Mouse (Mus musculus): ENCODE data around the gene Lyrm2.

The Lyrm2 gene

DNA sequence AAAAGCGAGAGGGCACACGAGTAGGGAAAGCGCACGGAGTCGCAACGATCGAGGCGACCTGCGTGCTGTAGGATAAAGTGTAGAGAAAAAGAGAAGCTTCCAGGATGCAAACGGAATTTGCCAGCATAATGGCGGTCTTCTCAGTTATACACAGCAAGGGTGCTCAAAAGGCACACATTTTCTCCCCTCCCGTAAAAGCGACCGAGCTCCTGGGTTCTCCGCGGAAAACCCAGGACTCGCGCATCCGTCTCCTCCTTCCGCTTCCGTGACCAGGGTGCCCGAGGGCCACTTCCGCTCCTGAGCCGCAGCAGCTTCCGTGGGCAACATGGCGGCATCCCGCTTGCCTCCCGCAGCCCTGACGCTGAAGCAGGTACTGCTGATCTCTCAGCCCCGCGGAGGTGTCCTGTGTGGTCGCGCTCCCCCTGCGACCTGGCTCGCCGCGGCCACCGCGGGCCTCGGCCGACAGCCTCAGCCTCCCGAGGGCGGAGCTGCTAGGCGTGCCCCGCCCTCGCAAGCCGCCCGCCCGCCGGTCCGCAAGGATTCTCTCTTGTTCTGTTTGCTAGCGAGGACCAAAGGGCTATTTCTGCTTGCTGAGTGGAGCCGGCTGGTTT, at the start of gene Lyrm2:
TSS of gene Lyrm2 (plus strand) at position 288 of the 611 bp plus-strand sequence.
- DNase-seq (ENCODE audit: low spot score in 2 of 2) = peak; percentile 52 to 82

GRCm38 (mm10) chr4:32750711-32751110, 49.3 kb upstream of the Lyrm2 start:
- no peak for DNase-seq (ENCODE audit: low spot score in 2 of 2)

GRCm38 (mm10) chr4:32757430-32757829, 42.6 kb upstream of the Lyrm2 start:
- no peak for DNase-seq (ENCODE audit: low spot score in 2 of 2)

GRCm38 (mm10) chr4:32767471-32767870, 32.6 kb upstream of the Lyrm2 start:
- DNase-seq (ENCODE audit: low spot score in 2 of 2) = no peak

DNA sequence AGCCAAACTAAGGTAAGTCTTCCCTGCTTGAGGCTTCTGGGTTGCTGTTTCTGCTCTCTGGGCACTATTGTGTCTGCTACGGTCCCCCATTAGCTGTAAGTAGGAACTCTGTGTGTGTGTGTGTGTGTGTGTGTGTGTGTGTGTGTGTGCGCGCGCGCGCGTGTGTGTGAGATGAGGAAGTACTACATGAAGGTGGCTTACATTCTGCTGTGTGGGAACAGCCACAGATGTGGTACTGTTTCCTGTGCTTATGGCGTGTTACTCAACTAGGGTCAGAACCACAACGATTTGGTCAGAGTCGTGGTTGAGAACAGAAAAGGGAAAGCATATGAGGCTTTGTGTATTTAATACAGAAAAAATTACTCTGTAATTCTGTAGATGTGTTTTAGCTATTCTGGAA, 32.0 kb upstream of the Lyrm2 start:
- no peak for DNase-seq (ENCODE audit: low spot score in 2 of 2)

DNA sequence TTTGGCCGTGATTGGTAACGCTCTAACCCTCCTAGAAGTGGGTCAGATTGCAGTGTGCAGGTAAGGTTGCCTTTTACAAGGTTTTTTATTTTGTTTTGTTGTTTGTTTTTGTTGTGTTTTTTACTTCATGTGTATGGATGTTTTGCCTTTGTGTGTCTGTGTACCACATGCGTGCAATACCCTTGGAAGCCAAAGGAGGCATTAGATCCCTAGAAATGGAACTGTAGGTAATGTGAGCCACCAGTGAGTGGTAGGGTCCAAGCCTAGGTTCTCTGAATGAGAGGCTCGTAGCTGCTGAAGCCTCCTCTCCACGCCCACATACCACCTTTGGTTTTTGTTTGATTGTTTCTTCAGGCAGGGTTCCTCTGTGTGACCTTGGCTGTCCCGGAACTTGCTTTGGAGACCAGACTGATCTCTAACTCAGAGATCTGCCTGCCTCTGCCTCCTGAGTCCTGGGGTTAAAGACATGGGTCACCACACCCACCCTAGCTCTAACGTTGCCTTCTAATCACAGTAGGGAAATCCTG, 29.7 kb upstream of the Lyrm2 start:
- no peak for DNase-seq (ENCODE audit: low spot score in 2 of 2)

GRCm38 (mm10) chr4:32779996-32780395, 20.1 kb upstream of the Lyrm2 start:
- DNase-seq (ENCODE audit: low spot score in 2 of 2) = no peak

- DNase-seq (ENCODE audit: low spot score in 2 of 2) = no peak
Observed at GRCm38 (mm10) chr4:32787110-32787509, 12.9 kb upstream of the Lyrm2 start.

GRCm38 (mm10) chr4:32789020-32789419, 11.0 kb upstream of the Lyrm2 start:
- no peak for DNase-seq (ENCODE audit: low spot score in 2 of 2)

- DNase-seq (ENCODE audit: low spot score in 2 of 2) = no peak
Observed at GRCm38 (mm10) chr4:32798976-32799375, 1.1 kb upstream of the Lyrm2 start.

- no peak for DNase-seq (ENCODE audit: low spot score in 2 of 2)
Observed at GRCm38 (mm10) chr4:32800577-32801170, 621 bp downstream of the Lyrm2 start.

GRCm38 (mm10) chr4:32817478-32817877, 17.4 kb downstream of the Lyrm2 start:
- DNase-seq (ENCODE audit: low spot score in 2 of 2) = no peak

DNA sequence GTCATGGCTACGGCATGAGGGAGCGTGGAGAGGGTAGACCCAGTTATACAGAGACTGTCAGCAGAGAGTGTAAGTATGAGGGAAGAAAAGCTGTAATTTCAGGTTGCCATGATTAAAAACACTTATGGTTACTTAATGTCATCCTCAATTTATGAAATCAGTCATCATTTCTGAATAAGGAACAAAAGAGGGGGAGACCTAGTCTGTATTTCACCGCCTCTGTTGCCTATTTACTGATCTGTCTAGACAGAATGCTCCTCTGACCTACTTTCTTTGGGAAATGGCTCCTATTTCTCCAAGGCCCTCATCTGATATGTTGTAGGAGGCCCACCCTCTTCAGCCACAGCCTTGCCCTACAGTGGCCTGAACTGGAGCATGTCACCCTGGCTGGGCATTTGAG, 20.6 kb downstream of the Lyrm2 start:
- DNase-seq (ENCODE audit: low spot score in 2 of 2) = no peak

DNA sequence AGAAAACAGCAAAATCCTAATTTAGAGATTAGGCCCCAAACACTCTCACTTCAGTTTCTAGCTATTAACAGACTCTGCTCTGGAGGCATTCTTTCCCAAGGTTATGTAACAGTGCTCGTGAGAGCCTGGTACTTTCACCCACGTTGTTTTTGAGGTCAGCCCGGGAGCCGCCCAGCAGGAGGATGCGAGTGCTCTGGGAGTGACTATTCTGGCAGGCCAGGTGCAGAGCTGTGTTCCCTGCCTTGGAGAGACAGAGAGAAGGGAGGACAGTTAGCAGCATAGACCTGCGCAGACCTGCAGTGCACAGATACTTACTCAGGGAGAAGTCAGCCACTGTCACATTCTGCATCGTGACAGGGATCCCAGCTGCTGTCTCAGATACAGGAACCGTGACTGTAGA, 24.2 kb downstream of the Lyrm2 start:
- no peak for DNase-seq (ENCODE audit: low spot score in 2 of 2)

DNA sequence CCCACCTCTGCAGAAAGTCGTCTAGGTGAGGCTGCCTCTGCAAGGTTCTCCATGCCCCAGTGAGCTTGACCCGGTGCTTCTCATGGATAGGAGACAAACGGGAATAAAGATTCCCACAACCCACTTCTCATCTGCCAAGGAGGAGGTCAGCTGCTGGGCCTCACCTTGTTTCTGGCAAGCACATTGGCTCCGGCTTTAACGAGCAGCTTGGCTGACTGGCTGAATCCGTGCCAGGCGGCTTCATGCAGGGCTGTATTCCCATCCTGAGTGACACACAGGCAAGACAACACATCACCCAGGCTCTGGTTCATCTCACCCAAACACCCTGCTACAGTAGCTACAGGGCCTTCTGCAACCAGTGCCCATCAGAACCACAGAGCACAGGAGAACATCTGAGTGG, 26.9 kb downstream of the Lyrm2 start:
- peak in 1 of 2 experiments; percentile 82 for DNase-seq (ENCODE audit: low spot score in 2 of 2)

- no peak for DNase-seq (ENCODE audit: low spot score in 2 of 2)
Observed at GRCm38 (mm10) chr4:32828385-32829077, 28.5 kb downstream of the Lyrm2 start.

DNA sequence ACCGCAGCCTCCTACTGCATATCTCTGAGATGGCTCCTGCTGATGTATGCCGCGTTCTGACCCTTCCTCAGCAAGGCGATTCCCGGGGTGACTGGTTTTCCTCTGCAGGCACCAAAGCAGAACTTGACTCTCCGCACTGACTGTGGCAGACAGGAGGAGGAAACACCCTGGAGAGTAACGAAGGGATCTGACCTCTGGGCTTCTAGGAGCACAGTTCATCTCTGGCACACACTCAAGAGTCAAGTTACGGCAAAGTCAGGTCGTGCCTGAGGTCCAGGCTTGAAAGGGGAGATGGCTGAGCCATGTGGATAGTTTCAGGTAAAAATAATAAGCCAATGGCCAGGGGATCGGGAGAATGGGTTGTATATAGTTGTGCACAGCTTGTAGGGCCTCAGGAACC, 29.3 kb downstream of the Lyrm2 start:
- no peak for DNase-seq (ENCODE audit: low spot score in 2 of 2)

GRCm38 (mm10) chr4:32833494-32834282, 33.6 kb downstream of the Lyrm2 start:
- DNase-seq (ENCODE audit: low spot score in 2 of 2) = no peak

GRCm38 (mm10) chr4:32834541-32834940, 34.5 kb downstream of the Lyrm2 start:
- DNase-seq (ENCODE audit: low spot score in 2 of 2) = no peak

- DNase-seq (ENCODE audit: low spot score in 2 of 2) = peak in 1 of 2 experiments; percentile 19
Observed at GRCm38 (mm10) chr4:32836071-32836470, 36.0 kb downstream of the Lyrm2 start.

GRCm38 (mm10) chr4:32838401-32838800, 38.3 kb downstream of the Lyrm2 start:
- DNase-seq (ENCODE audit: low spot score in 2 of 2) = no peak

All from cerebellum, postnatal 4 days (tissue).